Mouse (Mus musculus): ENCODE measurements around the gene Lipi. TPM values are rescaled to one million over a fixed set of nuclear protein-coding genes. Genes with fewer than 3 reads are reported as not detected.

The Lipi gene
- polyA plus RNA-seq, 1 experiment = not detected

- no peak overlapping the region for H3K4me3 ChIP-seq (ENCODE audit: extremely low read depth, insufficient read depth, insufficient read length)
- H3K4me1 ChIP-seq (ENCODE audit: control insufficient read depth, insufficient read depth, insufficient read length) = no peaks in the 10 kb centered on the region
- no peaks in the 10 kb centered on the region for H3K27me3 ChIP-seq (ENCODE audit: control insufficient read depth, insufficient read depth, low read length)
- TF ChIP-seq POLR2A (IDR thresholded peaks at IDR 0.05; ENCODE audit: low read depth, low read length) (no peak), CTCF (IDR thresholded peaks at IDR 0.05; ENCODE audit: extremely low read depth, insufficient read depth, insufficient read length, insufficient replicate concordance) (no peak)
- WGBS = 13% methylated on average over 1 of the region's 1 CpGs
- H3K27ac ChIP-seq (ENCODE audit: insufficient read depth, low read length) = no peak overlapping the region
- DNase-seq (ENCODE audit: low read depth in 1 of 2, low spot score in 2 of 2) = no peak
- no peaks in the 10 kb centered on the region for H3K36me3 ChIP-seq (ENCODE audit: control insufficient read depth, insufficient read depth, low read length)
Observed at GRCm38 (mm10) chr16:75531705-75532104, 54.2 kb downstream of the Lipi start.

- H3K4me1 ChIP-seq (ENCODE audit: control insufficient read depth, insufficient read depth, insufficient read length) = no peaks in the 10 kb centered on the region
- no peak overlapping the region for H3K27ac ChIP-seq (ENCODE audit: insufficient read depth, low read length)
- WGBS = 93% methylated on average over 4 of the region's 4 CpGs
- H3K4me3 ChIP-seq (ENCODE audit: extremely low read depth, insufficient read depth, insufficient read length) = no peak overlapping the region
- H3K36me3 ChIP-seq (ENCODE audit: control insufficient read depth, insufficient read depth, low read length) = no peaks in the 10 kb centered on the region
- TF ChIP-seq POLR2A (IDR thresholded peaks at IDR 0.05; ENCODE audit: low read depth, low read length) = no peak
- TF ChIP-seq CTCF (IDR thresholded peaks at IDR 0.05; ENCODE audit: extremely low read depth, insufficient read depth, insufficient read length, insufficient replicate concordance) = no peak
- DNase-seq (ENCODE audit: low read depth in 1 of 2, low spot score in 2 of 2) = no peak
- no peaks in the 10 kb centered on the region for H3K27me3 ChIP-seq (ENCODE audit: control insufficient read depth, insufficient read depth, low read length)
Observed at GRCm38 (mm10) chr16:75496568-75496967, 89.3 kb downstream of the Lipi start.

Other genes with a start within 250 kb of the Lipi start
- gene Rbm11, start 6.8 kb upstream of the Lipi start, polyA plus RNA-seq (2012; rRNA removed) = 0.05 and 0.06 TPM in 2 replicates
- 1.6 and 1.7 TPM in 2 replicates for gene Hspa13, start 181.0 kb upstream of the Lipi start, polyA plus RNA-seq (2012; rRNA removed)